Mouse (Mus musculus): ENCODE measurements around the gene Ldlrad3. TPM values are rescaled to one million over a fixed set of nuclear protein-coding genes. Genes with fewer than 3 reads are reported as not detected.

Ldlrad3 gene
- polyA plus RNA-seq, 2 experiments = 2.1 to 2.9 TPM

DNA sequence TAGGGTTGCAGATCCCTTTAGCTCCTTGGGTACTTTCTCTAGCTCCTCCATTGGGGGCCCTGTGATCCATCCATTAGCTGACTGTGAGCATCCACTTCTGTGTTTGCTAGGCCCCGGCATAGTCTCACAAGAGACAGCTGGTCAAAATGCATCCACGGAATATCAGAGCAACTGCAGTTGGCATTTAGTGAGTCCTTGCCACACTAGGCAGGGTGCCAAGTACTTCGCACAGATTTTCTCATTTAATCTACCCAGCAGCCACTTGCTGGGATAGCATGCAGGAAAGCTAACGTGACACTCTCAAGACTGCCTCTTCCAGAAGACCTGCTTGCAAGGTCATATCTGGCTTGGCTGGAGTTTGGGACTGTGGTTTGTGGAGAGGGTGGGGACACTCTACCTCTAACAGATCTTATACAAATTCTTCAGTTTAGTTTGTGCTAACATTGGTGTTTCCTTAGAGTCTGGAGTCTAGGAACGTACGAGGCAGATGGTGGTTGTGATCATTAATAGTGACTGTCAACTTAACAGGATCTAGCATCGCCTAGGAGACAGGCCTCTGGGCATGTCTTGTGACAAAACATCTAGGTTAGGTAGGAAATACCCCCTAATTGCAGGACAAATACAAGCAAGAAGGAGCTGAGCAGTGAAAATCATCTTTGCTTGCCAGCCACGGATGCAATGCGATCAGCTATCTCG lies 115.0 kb downstream of the Ldlrad3 start:
- no peak overlapping the region for H3K9ac ChIP-seq (replicated peaks)
- H3K36me3 ChIP-seq (replicated peaks; ENCODE audit: control insufficient read depth, insufficient read depth, low read depth) = no peaks in the 10 kb centered on the region
- DNase-seq (ENCODE audit: low read depth in 3 of 3, low spot score in 3 of 3) (no peak), ATAC-seq (ENCODE audit: insufficient read depth) (no peak)
- H3K4me2 ChIP-seq (ENCODE audit: low read depth) = no peak overlapping the region
- H3K27me3 ChIP-seq (ENCODE audit: control insufficient read depth, insufficient read depth, low read length) = no peaks in the 10 kb centered on the region
- H3K4me1 ChIP-seq (replicated peaks; ENCODE audit: control insufficient read depth in 2 of 2, insufficient read depth in 2 of 2, low read length in 1 of 2) = no peaks in the 10 kb centered on the region
- no peaks in the 10 kb centered on the region for H3K9me3 ChIP-seq (ENCODE audit: control insufficient read depth, low read length)
- no peak overlapping the region for H3K4me3 ChIP-seq (ENCODE audit: insufficient read depth in 1 of 2, low read depth in 2 of 2, low read length in 2 of 2)
- no peak for TF ChIP-seq CTCF (IDR thresholded peaks at IDR 0.05; ENCODE audit: low read depth)
- TF ChIP-seq EP300 (IDR thresholded peaks at IDR 0.05; ENCODE audit: low read depth) = no peak
- 65% methylated on average over 10 of the region's 10 CpGs for WGBS (ENCODE audit: insufficient replicate concordance)
- no peak overlapping the region for H3K27ac ChIP-seq

DNA sequence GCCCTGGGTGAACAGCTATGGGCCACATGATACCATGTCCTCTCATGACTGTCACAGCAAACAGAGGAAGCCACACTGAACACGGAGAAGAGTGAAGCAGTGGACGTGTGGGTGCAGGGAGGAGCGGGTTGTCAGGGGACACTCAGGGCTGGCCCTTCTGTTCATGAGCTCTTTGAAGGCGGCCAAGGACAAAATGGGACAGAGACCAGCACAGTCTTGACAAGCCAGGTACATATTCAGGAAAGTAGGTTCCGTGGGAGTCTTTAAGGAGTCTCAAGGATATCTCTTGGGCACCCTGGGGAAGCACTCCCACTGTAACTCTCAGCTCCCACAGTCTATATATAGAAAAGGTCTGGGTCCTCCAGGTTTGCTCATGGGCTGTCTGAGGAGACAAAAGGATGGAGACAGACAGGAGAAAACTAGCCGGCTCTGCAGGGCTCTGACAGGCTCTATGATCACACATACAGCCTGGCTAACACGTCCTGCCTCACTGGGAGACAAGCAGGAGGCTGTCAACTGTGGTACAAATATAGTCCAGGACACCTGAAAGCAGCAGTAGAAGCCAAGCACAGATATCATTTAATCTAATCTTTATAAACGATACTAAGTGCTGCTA lies 121.3 kb downstream of the Ldlrad3 start:
- WGBS (ENCODE audit: insufficient replicate concordance) = 65% methylated on average over 8 of the region's 8 CpGs
- Histone ChIP-seq H3K9ac (replicated peaks) (no peak overlapping the region), H3K4me2 (ENCODE audit: low read depth) (no peak overlapping the region), H3K9me3 (ENCODE audit: control insufficient read depth, low read length) (no peaks in the 10 kb centered on the region), H3K4me3 (ENCODE audit: insufficient read depth in 1 of 2, low read depth in 2 of 2, low read length in 2 of 2) (no peak overlapping the region), H3K4me1 (replicated peaks; ENCODE audit: control insufficient read depth in 2 of 2, insufficient read depth in 2 of 2, low read length in 1 of 2) (no peaks in the 10 kb centered on the region), H3K36me3 (replicated peaks; ENCODE audit: control insufficient read depth, insufficient read depth, low read depth) (no peaks in the 10 kb centered on the region), H3K27ac (no peak overlapping the region), H3K27me3 (ENCODE audit: control insufficient read depth, insufficient read depth, low read length) (no peaks in the 10 kb centered on the region)
- DNase-seq (ENCODE audit: low read depth in 3 of 3, low spot score in 3 of 3) (no peak), ATAC-seq (ENCODE audit: insufficient read depth) (no peak)
- TF ChIP-seq CTCF (IDR thresholded peaks at IDR 0.05; ENCODE audit: low read depth) (no peak), EP300 (IDR thresholded peaks at IDR 0.05; ENCODE audit: low read depth) (no peak)

DNA sequence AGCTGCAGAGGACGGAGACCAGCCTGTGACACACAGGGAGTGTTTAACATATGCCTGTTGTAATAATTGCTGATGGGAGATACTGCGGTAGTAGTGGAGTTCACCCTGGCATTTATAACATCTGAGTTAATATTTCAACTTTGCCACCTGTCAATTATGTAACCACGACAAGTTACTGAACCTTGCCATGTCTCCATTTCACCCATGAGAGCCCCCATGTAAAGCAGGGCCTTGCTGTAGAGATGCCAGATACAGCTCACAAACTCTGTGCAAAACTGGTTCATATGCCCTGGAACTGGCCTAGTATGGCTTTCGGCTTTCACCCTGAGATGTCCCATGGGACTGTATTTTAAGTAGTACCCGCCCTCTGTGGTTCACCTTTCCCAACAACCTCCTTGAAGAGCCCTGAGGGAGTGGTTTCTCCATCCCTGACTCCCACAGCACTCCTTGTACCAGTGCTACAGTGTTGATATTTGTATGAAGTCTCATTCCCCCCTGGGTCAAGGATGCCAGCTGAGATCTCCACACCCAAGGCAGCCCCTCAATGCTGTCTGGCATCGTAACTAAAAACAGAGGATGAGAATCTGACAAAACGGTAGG lies 122.2 kb downstream of the Ldlrad3 start:
- Histone ChIP-seq H3K9ac (replicated peaks) (no peak overlapping the region), H3K9me3 (ENCODE audit: control insufficient read depth, low read length) (no peaks in the 10 kb centered on the region), H3K27ac (no peak overlapping the region), H3K4me1 (replicated peaks; ENCODE audit: control insufficient read depth in 2 of 2, insufficient read depth in 2 of 2, low read length in 1 of 2) (no peaks in the 10 kb centered on the region), H3K4me2 (ENCODE audit: low read depth) (no peak overlapping the region), H3K4me3 (ENCODE audit: insufficient read depth in 1 of 2, low read depth in 2 of 2, low read length in 2 of 2) (no peak overlapping the region), H3K36me3 (replicated peaks; ENCODE audit: control insufficient read depth, insufficient read depth, low read depth) (no peaks in the 10 kb centered on the region), H3K27me3 (ENCODE audit: control insufficient read depth, insufficient read depth, low read length) (no peaks in the 10 kb centered on the region)
- WGBS (ENCODE audit: insufficient replicate concordance) = 69% methylated on average over 7 of the region's 7 CpGs
- DNase-seq (ENCODE audit: low read depth in 3 of 3, low spot score in 3 of 3) = no peak
- ATAC-seq (ENCODE audit: insufficient read depth) = no peak
- TF ChIP-seq EP300 (IDR thresholded peaks at IDR 0.05; ENCODE audit: low read depth) (no peak), CTCF (IDR thresholded peaks at IDR 0.05; ENCODE audit: low read depth) (no peak)

DNA sequence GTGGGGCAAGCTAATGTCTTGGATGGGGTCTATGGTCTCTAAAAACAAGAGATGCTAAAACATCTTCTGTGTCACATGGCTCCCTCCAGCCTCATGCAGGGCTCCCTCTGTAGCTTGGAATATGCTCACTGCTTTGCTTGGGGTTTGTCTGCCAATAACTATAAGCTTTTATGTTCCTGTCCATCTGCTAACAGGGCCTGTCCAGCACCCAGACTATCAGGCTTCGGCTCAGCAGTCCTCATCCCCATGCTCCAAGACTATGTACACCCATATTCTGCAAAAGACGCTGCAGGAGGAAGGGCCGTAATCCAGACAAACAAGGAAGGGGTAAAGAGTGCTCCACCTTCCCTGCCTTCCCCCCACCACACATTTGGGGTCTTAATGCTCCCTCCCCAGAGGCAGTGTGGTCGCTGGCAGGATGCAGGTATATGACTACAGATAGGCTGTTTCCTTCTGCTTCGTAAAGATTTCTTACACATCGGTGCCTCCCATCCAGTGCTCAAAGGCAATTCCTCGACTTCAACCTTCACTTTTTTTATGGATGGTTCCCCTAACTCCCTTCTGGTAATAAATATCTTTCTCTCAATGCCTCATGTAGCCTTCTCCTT lies 123.2 kb downstream of the Ldlrad3 start:
- no peak for DNase-seq (ENCODE audit: low read depth in 3 of 3, low spot score in 3 of 3)
- Histone ChIP-seq H3K27ac (no peak overlapping the region), H3K36me3 (replicated peaks; ENCODE audit: control insufficient read depth, insufficient read depth, low read depth) (no peaks in the 10 kb centered on the region), H3K4me1 (replicated peaks; ENCODE audit: control insufficient read depth in 2 of 2, insufficient read depth in 2 of 2, low read length in 1 of 2) (no peaks in the 10 kb centered on the region), H3K4me3 (ENCODE audit: insufficient read depth in 1 of 2, low read depth in 2 of 2, low read length in 2 of 2) (no peak overlapping the region), H3K27me3 (ENCODE audit: control insufficient read depth, insufficient read depth, low read length) (no peaks in the 10 kb centered on the region), H3K4me2 (ENCODE audit: low read depth) (no peak overlapping the region), H3K9me3 (ENCODE audit: control insufficient read depth, low read length) (no peaks in the 10 kb centered on the region), H3K9ac (replicated peaks) (no peak overlapping the region)
- WGBS (ENCODE audit: insufficient replicate concordance) = 39% methylated on average over 7 of the region's 7 CpGs
- ATAC-seq (ENCODE audit: insufficient read depth) = no peak
- TF ChIP-seq EP300 (IDR thresholded peaks at IDR 0.05; ENCODE audit: low read depth) (no peak), CTCF (IDR thresholded peaks at IDR 0.05; ENCODE audit: low read depth) (no peak)

DNA sequence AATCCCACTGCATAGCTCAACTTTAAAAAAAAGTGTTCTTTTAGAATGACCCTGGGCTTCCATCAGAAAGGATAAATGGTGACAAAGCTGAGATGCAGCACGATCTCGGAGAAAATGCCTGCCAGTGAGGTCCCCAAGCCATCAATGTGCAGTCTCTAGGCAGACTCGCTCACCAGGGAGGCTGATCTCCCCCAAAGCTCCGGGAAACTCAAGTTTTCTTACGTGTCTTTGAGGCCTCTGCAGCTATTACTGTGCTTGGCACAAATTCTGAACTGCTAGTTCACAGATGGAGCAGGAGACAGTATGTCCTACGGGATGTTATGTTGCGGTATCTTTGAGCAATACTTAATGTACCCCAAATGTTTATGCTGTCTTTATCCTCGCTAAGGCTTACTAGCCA lies 124.3 kb downstream of the Ldlrad3 start:
- no peak for ATAC-seq (ENCODE audit: insufficient read depth)

More for the DNA sequence above, 124.3 kb downstream of the Ldlrad3 start:
- no peak overlapping the region for H3K9ac ChIP-seq (replicated peaks)
- 70% methylated on average over 8 of the region's 8 CpGs for WGBS (ENCODE audit: insufficient replicate concordance)
- no peaks in the 10 kb centered on the region for H3K9me3 ChIP-seq (ENCODE audit: control insufficient read depth, low read length)
- no peak overlapping the region for H3K4me2 ChIP-seq (ENCODE audit: low read depth)
- H3K27ac ChIP-seq = no peak overlapping the region
- H3K4me1 ChIP-seq (replicated peaks; ENCODE audit: control insufficient read depth in 2 of 2, insufficient read depth in 2 of 2, low read length in 1 of 2) = peaks cover 0 to 5% of the 10 kb centered on the region in 2 experiments; a peak in 1 of 4 replicates
- H3K27me3 ChIP-seq (ENCODE audit: control insufficient read depth, insufficient read depth, low read length) = no peaks in the 10 kb centered on the region
- no peak overlapping the region for H3K4me3 ChIP-seq (ENCODE audit: insufficient read depth in 1 of 2, low read depth in 2 of 2, low read length in 2 of 2)
- no peak for DNase-seq (ENCODE audit: low read depth in 3 of 3, low spot score in 3 of 3)
- TF ChIP-seq EP300 (IDR thresholded peaks at IDR 0.05; ENCODE audit: low read depth) = no peak
- TF ChIP-seq CTCF (IDR thresholded peaks at IDR 0.05; ENCODE audit: low read depth) = no peak
- no peaks in the 10 kb centered on the region for H3K36me3 ChIP-seq (replicated peaks; ENCODE audit: control insufficient read depth, insufficient read depth, low read depth)
